Mouse (Mus musculus): ENCODE results near the gene Tango2. TPM values are rescaled to one million over a fixed set of nuclear protein-coding genes. Genes with fewer than 3 reads are reported as not detected.

The Tango2 gene
- polyA plus RNA-seq, 1 experiment from 2014 or later, result 24.9 TPM

DNA sequence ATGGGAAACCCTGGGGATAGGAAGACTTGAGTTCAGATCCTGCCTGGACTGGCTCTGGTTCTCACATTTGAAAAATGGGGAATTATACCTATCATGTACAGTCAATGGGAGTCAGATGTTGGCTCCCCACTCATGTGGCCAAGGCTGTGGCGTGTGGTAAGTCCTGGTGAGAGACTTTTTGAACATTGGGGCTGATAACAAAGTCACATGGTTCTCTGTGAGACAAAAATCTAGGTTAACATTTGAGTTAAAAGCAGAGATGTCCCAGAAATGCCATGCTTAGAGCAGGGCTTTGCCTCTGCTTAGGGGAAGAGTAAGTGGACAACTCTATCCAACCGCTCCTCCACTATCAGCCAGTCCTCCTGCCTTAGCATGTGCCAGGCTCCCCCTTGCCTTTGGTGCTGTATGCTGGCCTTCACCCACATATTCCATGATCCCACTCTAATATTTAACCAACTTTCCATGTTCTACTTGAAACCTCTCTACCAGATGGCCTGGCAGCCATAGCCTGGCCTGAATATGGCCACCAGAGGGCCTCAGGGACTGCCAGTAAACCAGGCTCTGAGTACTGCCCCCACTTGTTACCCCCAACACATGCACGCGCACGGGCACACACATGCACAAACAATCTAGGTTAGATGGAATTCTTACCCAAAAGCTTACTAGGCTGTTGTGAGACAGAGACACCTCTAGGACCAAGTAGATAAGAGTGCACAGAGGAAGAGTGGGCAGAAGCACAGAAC is 3.6 kb upstream of the Tango2 start:
- Histone ChIP-seq H3K9me3 (no peaks in the 10 kb centered on the region), H3K4me1 (peaks cover 10% of the 10 kb centered on the region), H3K9ac (no peak overlapping the region), H3K36me3 (no peaks in the 10 kb centered on the region), H3K27me3 (peaks cover 46% of the 10 kb centered on the region), H3K4me3 (no peak overlapping the region), H3K27ac (no peak overlapping the region), H3K4me2 (replicated peaks) (no peak overlapping the region)
- WGBS, result 67% methylated on average over 5 of the region's 5 CpGs
- ATAC-seq (ENCODE audit: low FRiP score, low read depth), result no peak

DNA sequence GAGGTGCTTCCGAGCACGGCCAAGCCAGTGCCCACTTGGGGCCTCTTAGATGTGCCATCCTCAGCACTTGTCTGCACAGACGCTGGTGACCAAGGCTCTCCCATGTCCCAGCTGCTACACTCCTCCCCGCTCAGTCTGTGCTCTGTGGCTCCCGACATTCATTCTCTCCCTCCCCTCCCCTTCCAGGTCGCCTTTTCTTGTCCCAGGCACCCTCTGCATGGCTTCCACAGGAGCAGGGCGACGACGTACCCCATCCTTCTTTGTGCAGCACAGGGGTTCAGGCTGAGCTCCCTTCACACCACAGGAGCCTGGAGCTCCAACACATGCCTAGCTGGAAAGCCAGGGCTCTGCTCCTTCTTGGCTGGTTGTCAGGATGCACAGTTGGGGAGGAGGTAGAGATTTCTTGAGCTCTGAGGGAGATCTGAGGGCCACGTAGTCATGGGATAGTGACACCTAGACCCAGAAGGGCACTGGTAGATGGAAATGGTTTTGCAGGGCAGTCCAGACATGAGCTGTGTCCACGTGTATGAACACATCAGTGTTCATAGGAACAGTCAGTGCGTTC is 1.9 kb upstream of the Tango2 start:
- Histone ChIP-seq H3K4me3 (no peak overlapping the region), H3K4me2 (replicated peaks) (no peak overlapping the region), H3K9me3 (no peaks in the 10 kb centered on the region), H3K4me1 (peaks cover 10% of the 10 kb centered on the region), H3K36me3 (no peaks in the 10 kb centered on the region), H3K27me3 (peaks cover 48% of the 10 kb centered on the region), H3K27ac (no peak overlapping the region), H3K9ac (no peak overlapping the region)
- 77% methylated on average over 12 of the region's 12 CpGs for WGBS
- no peak for ATAC-seq (ENCODE audit: low FRiP score, low read depth)

DNA sequence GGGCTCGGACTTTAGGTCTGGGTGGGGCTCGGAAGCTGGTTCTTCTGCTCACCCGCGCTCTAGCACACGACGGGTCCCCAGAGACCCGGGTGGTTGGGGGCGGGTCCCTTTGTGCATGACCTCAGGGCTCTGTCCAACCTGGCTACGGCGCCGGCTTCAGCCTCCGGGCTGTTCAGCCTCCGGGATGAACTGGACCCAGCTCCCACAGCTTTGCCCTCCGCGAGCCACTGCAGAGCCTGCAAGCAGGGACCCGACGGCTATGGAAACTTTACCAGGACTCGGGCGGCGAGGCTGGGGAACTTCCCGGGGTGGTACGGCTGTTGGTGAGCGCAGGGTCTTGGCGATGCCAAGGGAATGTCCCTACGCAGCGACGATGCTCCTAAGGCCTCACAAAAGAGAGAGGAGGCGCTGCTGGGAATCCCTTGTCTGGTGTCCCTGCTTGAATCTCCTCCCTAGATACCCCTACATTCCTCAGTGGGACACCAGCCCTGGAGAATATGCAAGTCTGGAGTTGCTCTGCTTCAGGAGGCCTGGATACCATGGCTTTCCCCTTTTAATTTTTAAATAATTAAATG is 785 bp upstream of the Tango2 start:
- Histone ChIP-seq H3K27ac (no peak overlapping the region), H3K9ac (peak overlapping the region; percentile 68), H3K4me1 (peaks cover 15% of the 10 kb centered on the region), H3K27me3 (peaks cover 48% of the 10 kb centered on the region), H3K36me3 (no peaks in the 10 kb centered on the region), H3K9me3 (no peaks in the 10 kb centered on the region), H3K4me2 (replicated peaks) (peak overlapping the region; percentile 99), H3K4me3 (peak overlapping the region; percentile 69)
- 0% methylated on average over 28 of the region's 28 CpGs for WGBS
- no peak for ATAC-seq (ENCODE audit: low FRiP score, low read depth)

DNA sequence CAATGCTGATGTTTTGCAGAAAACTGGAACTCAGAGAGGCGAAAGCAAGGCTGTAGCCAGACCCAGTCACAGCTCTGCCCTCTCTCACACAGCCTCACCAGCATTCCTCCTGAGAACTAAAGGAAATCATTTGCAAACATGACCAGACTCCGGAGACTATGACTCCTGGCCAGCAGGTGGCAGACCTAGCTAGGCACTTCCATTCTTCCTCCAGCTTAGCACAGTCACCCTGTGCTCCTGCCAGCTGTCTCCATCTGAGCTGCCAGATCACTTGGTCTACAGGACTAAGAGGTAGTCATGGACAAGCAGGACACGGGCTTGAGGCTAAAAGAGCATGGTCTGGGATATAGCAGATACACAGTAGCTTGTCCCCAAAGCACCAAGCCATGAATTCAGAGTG is 2.7 kb downstream of the Tango2 start:
- Histone ChIP-seq H3K27ac (no peak overlapping the region), H3K4me1 (peaks cover 26% of the 10 kb centered on the region), H3K9me3 (no peaks in the 10 kb centered on the region), H3K4me3 (no peak overlapping the region), H3K27me3 (peaks cover 37% of the 10 kb centered on the region), H3K36me3 (no peaks in the 10 kb centered on the region), H3K9ac (no peak overlapping the region), H3K4me2 (replicated peaks) (no peak overlapping the region)
- peak; percentile 31; the same call in 1 of the 2 replicates for ATAC-seq (ENCODE audit: low FRiP score, low read depth)
- 7% methylated on average over 3 of the region's 3 CpGs for WGBS

DNA sequence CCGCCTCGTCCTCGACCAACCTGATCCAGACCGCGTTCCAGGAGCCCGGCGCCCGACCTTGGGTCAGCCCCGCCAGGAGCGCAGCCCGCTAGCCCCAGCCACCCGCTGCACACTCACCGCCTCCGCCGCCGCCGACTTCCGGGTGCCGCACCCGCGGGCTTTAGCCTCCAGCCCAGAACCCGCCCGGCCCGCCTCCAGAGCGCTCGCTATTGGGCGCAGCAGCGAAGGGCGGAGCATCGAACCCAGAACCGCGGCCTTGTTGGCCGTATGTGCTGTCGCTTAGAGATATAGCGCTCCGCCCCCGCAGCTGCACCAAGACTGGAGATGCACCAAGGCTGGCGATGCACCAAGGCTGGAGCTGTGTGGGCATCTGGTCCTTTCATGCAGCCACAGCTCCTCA is 4.1 kb downstream of the Tango2 start:
- Histone ChIP-seq H3K27me3 (peaks cover 22% of the 10 kb centered on the region), H3K4me2 (replicated peaks) (peak overlapping the region; percentile 81), H3K4me1 (peaks cover 24% of the 10 kb centered on the region), H3K9ac (peak overlapping the region; percentile 69), H3K9me3 (no peaks in the 10 kb centered on the region), H3K36me3 (no peaks in the 10 kb centered on the region), H3K27ac (no peak overlapping the region), H3K4me3 (peak overlapping the region; percentile 66)
- WGBS, result 0% methylated on average over 38 of the region's 38 CpGs
- ATAC-seq (ENCODE audit: low FRiP score, low read depth), result peak; percentile 94

- no peak; the same call in 1 of the 2 replicates for ATAC-seq (ENCODE audit: low FRiP score, low read depth)
- Histone ChIP-seq H3K4me2 (replicated peaks) (peak overlapping the region; percentile 81), H3K27me3 (peaks cover 16% of the 10 kb centered on the region), H3K4me3 (peak overlapping the region; percentile 66), H3K4me1 (peaks cover 20% of the 10 kb centered on the region), H3K36me3 (no peaks in the 10 kb centered on the region), H3K9me3 (no peaks in the 10 kb centered on the region), H3K27ac (no peak overlapping the region), H3K9ac (peak overlapping the region; percentile 69)
- WGBS, result 43% methylated on average over 9 of the region's 9 CpGs
Measured at GRCm38 (mm10) chr16:18342650-18343570, 5.0 kb downstream of the Tango2 start.

- Histone ChIP-seq H3K9ac (no peak overlapping the region), H3K9me3 (no peaks in the 10 kb centered on the region), H3K27ac (no peak overlapping the region), H3K36me3 (no peaks in the 10 kb centered on the region), H3K4me1 (peaks cover 16% of the 10 kb centered on the region), H3K4me2 (replicated peaks) (no peak overlapping the region), H3K4me3 (no peak overlapping the region), H3K27me3 (peaks cover 8% of the 10 kb centered on the region)
- WGBS, result 87% methylated on average over 2 of the region's 2 CpGs
- ATAC-seq (ENCODE audit: low FRiP score, low read depth), result no peak
Measured at GRCm38 (mm10) chr16:18342076-18342475, 5.8 kb downstream of the Tango2 start.

DNA sequence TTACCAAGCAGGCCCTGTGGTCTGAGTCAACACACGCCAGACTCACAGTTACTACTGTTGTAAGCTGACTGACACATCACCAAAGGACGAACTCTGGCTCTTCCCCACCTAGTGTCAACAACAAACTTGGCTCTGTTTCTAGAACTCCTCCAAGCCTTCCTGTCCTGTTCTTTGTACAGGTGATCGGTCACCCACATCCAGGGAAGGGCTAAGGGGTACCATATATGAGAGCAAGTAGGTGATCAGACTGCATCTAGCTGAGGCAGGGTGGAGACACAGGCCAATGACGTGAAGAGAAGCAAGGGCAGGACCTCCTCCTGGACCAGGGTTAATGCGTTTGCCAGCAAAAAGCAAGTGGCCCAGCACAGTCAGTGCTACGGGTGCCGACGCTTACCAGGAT is 6.3 kb downstream of the Tango2 start:
- H3K9me3 ChIP-seq, result no peaks in the 10 kb centered on the region
- 84% methylated on average over 8 of the region's 8 CpGs for WGBS
- H3K36me3 ChIP-seq, result no peaks in the 10 kb centered on the region
- H3K27me3 ChIP-seq, result peaks cover 3% of the 10 kb centered on the region
- H3K9ac ChIP-seq, result no peak overlapping the region
- ATAC-seq (ENCODE audit: low FRiP score, low read depth), result no peak
- no peak overlapping the region for H3K4me2 ChIP-seq (replicated peaks)
- H3K4me3 ChIP-seq, result no peak overlapping the region
- H3K27ac ChIP-seq, result no peak overlapping the region
- H3K4me1 ChIP-seq, result peaks cover 16% of the 10 kb centered on the region

GRCm38 (mm10) chr16:18339866-18340265 is 8.0 kb downstream of the Tango2 start:
- ATAC-seq (ENCODE audit: low FRiP score, low read depth), result no peak
- Histone ChIP-seq H3K4me1 (peaks cover 16% of the 10 kb centered on the region), H3K9ac (peak overlapping the region; percentile 1; the same call in 1 of the 2 replicates), H3K4me3 (no peak overlapping the region), H3K27ac (no peak overlapping the region), H3K9me3 (no peaks in the 10 kb centered on the region), H3K4me2 (replicated peaks) (no peak overlapping the region), H3K27me3 (no peaks in the 10 kb centered on the region), H3K36me3 (no peaks in the 10 kb centered on the region)
- 48% methylated on average over 1 of the region's 1 CpGs for WGBS

GRCm38 (mm10) chr16:18337261-18337660 is 10.6 kb downstream of the Tango2 start:
- H3K27ac ChIP-seq, result no peak overlapping the region
- no peak overlapping the region for H3K9ac ChIP-seq
- 88% methylated on average over 4 of the region's 4 CpGs for WGBS
- ATAC-seq (ENCODE audit: low FRiP score, low read depth), result no peak
- H3K27me3 ChIP-seq, result no peaks in the 10 kb centered on the region
- no peak overlapping the region for H3K4me2 ChIP-seq (replicated peaks)
- H3K4me1 ChIP-seq, result no peaks in the 10 kb centered on the region
- H3K4me3 ChIP-seq, result no peak overlapping the region
- H3K9me3 ChIP-seq, result no peaks in the 10 kb centered on the region
- H3K36me3 ChIP-seq, result no peaks in the 10 kb centered on the region

DNA sequence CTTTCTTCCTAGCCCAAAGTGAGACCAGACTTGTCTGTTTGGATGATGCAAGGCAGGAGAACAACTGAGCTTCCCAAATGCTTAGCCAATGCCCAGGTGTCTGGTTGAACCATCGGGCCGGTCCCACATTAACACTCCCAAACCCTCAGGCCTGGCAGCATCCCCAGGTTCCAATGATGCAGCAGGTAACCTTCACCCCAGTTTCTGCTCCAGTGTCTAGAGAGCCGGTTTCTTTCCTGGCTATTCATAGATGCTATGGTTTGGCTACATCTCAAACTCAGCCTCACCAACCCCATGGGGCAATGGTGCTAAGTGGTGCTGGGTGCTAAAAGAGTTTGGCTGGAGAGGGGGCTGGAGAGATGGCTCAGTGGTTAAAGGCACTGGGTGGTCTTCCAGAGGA is 11.9 kb downstream of the Tango2 start:
- H3K4me3 ChIP-seq, result no peak overlapping the region
- no peak overlapping the region for H3K9ac ChIP-seq
- 90% methylated on average over 3 of the region's 3 CpGs for WGBS
- H3K27me3 ChIP-seq, result no peaks in the 10 kb centered on the region
- H3K36me3 ChIP-seq, result 0 out of 2 replicates have a peak, but pooled peaks cover 4% of the 10 kb centered on the region
- no peak overlapping the region for H3K4me2 ChIP-seq (replicated peaks)
- H3K9me3 ChIP-seq, result no peaks in the 10 kb centered on the region
- H3K4me1 ChIP-seq, result no peaks in the 10 kb centered on the region
- no peak for ATAC-seq (ENCODE audit: low FRiP score, low read depth)
- no peak overlapping the region for H3K27ac ChIP-seq

DNA sequence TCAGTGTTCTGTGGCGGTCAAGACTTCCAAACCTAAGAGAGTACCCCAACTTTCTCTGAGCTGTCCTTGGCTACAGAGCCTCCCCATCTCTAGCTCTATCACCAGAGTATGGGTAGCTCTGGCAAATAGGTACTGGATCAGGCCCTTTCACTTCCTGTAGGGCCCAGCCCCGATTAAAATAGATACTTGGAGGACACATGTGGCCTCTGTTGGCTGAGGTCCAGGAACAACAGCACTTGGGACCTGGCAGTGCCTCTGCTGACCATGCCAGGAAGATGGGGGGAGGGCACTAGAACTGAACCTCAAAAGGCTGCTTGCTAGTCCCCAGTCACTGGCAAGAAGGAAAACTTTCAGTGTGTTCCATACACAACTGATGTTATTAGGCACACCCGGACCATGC is 13.9 kb downstream of the Tango2 start:
- Histone ChIP-seq H3K27ac (no peak overlapping the region), H3K4me2 (replicated peaks) (no peak overlapping the region), H3K36me3 (0 out of 2 replicates have a peak, but pooled peaks cover 4% of the 10 kb centered on the region), H3K27me3 (no peaks in the 10 kb centered on the region), H3K4me1 (no peaks in the 10 kb centered on the region), H3K9me3 (no peaks in the 10 kb centered on the region), H3K4me3 (no peak overlapping the region), H3K9ac (no peak overlapping the region)
- WGBS, result 81% methylated on average over 3 of the region's 3 CpGs
- ATAC-seq (ENCODE audit: low FRiP score, low read depth), result no peak
